Mouse (Mus musculus) bone marrow macrophage, adult 2 months (primary cell): ENCODE measurements at regions not wholly inside any gene's neighbourhood (a gene's known extent, or its start where the extent isn't known, plus 50 kb on each side); places are given as distances from the start of the nearest gene placed in this dataset.

Source experiments
- CTCF ChIP-seq: IDR thresholded peaks from 2 replicates; pipeline ENCODE4 v1.5.1; 2012; ENCODE audit warnings: low read depth, mild to moderate bottlenecking, low read length, moderate library complexity
- POLR2A ChIP-seq: IDR thresholded peaks from 2 replicates; pipeline ENCODE4 v1.6.1; 2012; ENCODE audit warnings: mild to moderate bottlenecking, low read depth, low read length, borderline replicate concordance

GRCm38 (mm10) chr7:54767341-54767740, 68.0 kb upstream of the Luzp2 start:
- TF ChIP-seq POLR2A (no peak), CTCF (no peak)
